Mouse (Mus musculus) CD4-positive, CD25-positive, alpha-beta regulatory T cell, adult 4 months (primary cell): Measurements from ENCODE around the gene Ascc2. TPM values are rescaled to one million over a fixed set of nuclear protein-coding genes. Genes with fewer than 3 reads are reported as not detected.
"Not testable (repeated sequence)": the region's sequence is repeated elsewhere in the genome, so short reads cannot be mapped to it uniquely, and the experiment has no call there.

Experiments used
- ATAC-seq: one replicate; pipeline ENCODE4 v1.8.0; 2017
- polyA plus RNA-seq, 2 experiments: library from polyadenylated mRNA; unstranded; fragments of 100-300 nt; shearing (Covaris generic); gene quantifications; one replicate each; pipeline ENCODE4 v1.2.1; 2017

Ascc2 gene
- polyA plus RNA-seq, 2 experiments from 2014 or later: 30.6 to 51.0 TPM

DNA sequence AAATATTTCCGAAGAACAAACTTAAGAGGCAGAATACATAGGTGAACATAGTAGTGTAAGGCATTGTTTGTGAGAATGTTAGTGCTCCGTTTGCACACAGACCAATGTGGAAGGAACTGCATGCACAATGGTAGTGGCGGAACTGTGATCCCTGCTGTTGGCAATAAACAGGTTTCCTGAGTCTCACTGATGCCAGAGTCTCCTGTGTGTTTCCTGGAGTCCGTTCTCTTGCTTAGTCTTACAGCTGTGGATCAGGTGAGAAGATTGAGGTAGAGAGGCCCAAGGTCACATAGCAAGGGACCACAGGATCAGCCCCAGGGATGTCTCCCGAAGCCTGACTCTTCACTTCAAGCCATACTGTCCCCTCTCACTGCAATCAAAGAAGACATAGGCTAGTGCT lies 48.0 kb downstream of the Ascc2 start:
- ATAC-seq: no peak

- ATAC-seq: no peak
Measured at GRCm38 (mm10) chr11:4687027-4687426, 49.5 kb downstream of the Ascc2 start.

DNA sequence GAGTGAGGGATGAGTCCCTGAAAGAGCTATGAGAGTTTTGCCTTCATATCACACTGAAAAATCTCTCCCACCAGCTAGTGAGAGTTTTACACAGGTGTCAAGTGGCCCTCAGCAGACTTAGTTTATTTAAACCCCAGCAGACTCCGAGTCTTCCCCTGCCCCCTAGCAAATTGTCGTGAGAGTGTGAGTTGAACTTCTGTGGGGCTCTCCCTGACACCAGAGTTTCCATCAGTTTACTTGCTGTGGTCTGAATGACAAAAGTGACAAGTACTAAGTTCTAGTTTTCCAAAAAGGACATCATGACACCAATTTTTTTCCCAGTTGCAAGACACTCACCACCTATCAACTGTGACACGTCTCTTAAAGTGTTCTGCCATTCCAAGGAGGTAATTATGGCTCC lies 50.3 kb downstream of the Ascc2 start:
- ATAC-seq: peak; percentile 71

GRCm38 (mm10) chr11:4688632-4689380 lies 51.3 kb downstream of the Ascc2 start:
- ATAC-seq: no peak

GRCm38 (mm10) chr11:4690353-4690752 lies 52.8 kb downstream of the Ascc2 start:
- ATAC-seq: no peak

DNA sequence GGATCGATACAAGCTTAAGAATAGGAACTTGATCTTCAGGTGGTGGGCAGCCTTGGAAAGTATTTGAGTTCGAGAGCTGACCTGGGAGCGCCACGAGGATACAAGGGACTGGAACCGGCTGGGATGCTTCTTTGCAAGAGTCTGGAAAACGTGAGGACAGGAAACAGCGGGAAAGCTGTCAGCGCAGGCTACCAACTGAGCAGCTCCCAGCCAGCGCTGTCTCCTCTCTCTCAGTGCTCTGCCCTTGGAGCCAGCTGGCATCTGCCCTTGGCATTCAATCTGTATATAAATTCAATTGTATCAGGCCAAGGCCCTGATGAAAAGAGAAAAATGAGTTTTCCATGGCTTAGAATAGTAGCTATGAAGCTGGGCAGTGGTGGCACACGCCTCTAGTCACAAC lies 53.7 kb downstream of the Ascc2 start:
- no peak for ATAC-seq

- no peak for ATAC-seq
Measured at GRCm38 (mm10) chr11:4692162-4692561, 54.6 kb downstream of the Ascc2 start.

DNA sequence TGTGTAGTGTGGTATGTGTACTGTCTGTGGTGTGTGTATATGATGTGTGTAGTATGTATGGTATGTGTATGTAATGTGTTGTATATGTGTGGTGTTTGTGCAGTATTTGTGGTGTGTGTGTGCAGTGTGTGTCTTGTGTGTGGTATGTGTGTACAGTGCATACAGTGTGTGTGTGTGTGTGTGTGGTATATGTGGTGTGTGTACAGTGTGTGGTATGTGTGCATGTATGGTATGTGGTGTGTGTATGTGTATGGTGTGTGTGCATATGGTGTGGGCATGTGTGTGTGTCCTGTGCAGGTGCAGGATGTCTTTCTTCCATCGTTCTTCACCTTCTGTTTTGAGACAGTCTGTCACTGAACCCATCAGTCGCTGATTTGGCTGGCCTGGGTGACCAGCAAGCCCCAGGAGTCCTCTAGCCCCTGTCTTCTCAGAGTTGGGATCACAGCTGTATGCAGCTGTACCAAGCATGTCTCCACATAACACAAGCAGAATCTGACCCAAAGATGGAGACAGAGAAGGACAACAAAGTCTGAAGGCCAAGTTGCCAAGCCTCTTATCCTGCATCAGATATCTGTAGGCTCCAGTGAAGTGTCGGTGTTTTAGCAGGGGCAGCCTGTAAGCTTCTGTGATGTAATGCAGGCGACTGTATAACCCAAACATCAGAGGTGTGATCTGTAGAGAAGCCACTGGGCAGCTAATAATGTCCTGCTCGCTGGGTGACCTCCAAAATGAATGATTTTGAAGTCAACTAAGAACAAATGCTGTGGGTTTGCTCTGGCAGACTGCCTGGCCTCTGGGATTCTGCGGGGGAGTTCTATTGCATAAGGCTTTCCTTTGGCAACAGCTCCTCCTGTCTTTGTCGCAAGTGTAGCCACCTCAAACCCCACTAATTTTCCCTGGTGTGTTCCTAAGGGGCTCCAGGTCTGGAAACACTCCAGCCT lies 59.8 kb downstream of the Ascc2 start:
- ATAC-seq: no peak

DNA sequence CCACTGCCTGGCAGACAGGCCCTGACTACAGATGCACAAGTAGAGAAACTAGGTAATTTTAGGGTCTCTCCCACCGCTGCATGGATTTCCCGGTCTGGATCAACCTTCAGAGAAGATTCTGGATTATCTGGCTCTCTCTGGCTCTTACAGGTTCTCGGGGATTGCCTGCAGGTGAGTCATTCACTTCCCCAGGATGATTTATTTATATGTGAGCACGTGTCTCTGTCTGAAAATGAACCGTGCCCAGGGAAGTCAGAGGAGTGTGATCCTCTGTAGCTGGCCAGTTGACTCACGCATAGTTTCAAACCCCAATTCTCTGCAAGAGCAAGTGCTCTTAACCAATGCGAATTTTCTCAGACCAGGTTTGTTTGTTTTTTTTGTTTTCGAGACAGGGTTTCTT lies 63.2 kb downstream of the Ascc2 start:
- ATAC-seq: no peak

- peak; percentile 2 for ATAC-seq
Measured at GRCm38 (mm10) chr11:4703688-4704071, 66.1 kb downstream of the Ascc2 start.

- peak; percentile 98 for ATAC-seq
Measured at GRCm38 (mm10) chr11:4704072-4704964, 66.8 kb downstream of the Ascc2 start, which contains the start of the genes Uqcr10 and Zmat5. Gene Uqcr10 (minus strand): TSS chr11:4704342. Gene Zmat5 (plus strand): TSS chr11:4704678.

- no peak for ATAC-seq
Measured at GRCm38 (mm10) chr11:4705178-4705577, 67.6 kb downstream of the Ascc2 start.

- not testable (repeated sequence) for ATAC-seq
Measured at GRCm38 (mm10) chr11:4710188-4710587, 72.6 kb downstream of the Ascc2 start.

GRCm38 (mm10) chr11:4712822-4713221 lies 75.3 kb downstream of the Ascc2 start:
- ATAC-seq: no peak

- no peak for ATAC-seq
Measured at GRCm38 (mm10) chr11:4714727-4715126, 77.2 kb downstream of the Ascc2 start.

GRCm38 (mm10) chr11:4715596-4715995 lies 78.0 kb downstream of the Ascc2 start:
- no peak for ATAC-seq

GRCm38 (mm10) chr11:4716530-4717236 lies 79.1 kb downstream of the Ascc2 start:
- ATAC-seq: no peak

DNA sequence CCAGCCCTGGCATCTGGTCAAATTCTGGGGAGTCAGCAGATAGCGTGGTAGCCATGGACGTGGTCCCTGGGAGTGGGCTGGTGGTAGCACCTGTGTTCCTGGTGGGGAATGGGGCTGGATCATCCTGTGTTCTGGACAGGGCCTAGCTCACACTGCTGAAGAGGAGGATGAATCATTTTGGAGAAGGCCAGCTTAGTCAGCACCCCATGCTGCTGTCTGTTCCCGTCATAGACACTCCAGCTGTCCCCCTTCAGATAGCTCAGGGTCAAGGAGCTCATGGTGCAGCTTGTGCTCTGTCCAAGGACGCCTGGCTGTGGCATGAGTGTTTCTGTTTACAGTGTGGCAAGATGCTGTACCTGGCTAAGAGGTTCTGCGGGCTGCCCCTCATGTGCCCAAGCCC lies 81.0 kb downstream of the Ascc2 start:
- ATAC-seq: no peak

DNA sequence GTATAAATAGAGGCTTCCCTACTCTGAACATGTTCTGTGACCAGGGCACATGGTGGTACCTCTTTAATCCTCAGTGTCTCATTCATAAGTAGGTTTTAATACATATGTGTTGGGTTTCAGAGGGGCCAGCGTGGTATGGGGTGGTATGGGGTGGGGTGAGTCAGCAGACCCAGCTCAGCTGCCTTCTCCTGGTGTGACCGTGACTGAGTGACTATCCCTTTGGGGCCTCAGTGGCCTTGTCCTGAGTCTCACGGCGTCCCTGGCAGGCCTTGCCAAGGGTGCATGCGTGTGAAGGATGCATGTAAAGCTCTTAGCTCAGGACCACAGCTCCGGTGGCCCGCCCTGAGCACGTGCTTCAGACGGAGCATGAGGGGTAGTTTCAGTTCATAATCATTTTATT lies 82.4 kb downstream of the Ascc2 start:
- no peak for ATAC-seq

- no peak for ATAC-seq
Measured at GRCm38 (mm10) chr11:4720393-4720792, 82.8 kb downstream of the Ascc2 start.

DNA sequence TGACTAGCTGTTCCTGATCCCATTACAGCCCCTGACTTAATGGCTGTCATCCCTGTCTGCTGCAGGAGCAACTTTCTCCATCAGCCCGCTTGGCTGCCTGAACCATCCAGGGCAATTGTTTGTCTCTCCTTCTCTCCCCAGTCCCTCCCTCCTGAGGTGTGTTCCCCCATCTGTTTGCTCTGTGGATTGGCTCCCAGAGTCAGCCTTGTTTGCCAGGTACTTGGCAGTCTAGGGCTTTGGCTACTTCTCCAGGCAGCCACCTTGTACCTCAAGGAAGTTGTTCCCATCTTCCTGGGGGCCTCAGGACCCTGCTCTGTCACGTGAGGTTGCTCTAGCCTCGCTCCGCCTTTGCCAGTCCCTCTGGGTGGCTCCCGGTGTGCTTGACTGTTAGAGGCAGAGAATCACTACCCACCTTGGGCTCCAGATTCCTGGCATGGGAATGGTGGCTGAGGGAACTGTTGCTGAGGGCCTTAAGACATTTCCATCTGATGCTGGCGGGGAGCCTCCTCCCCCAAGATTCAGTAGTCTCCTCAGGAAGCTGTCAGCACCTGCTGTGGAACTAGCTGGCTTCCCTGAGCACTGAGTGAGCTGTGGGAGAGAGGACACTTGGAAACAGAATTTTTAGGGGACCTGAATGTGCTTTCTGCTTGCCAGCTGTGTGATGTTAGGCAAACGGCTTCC lies 83.5 kb downstream of the Ascc2 start:
- ATAC-seq: no peak
